Mouse (Mus musculus) megakaryocyte progenitor cell, adult 5-6 weeks (primary cell): Measurements from ENCODE around the gene B3gnt2. TPM values are rescaled to one million over a fixed set of nuclear protein-coding genes. Genes with fewer than 3 reads are reported as not detected.

Source experiments
- ATAC-seq: replicated peaks from 2 replicates; pipeline ENCODE4 v1.8.0; 2016; ENCODE audit warnings: mild to moderate bottlenecking, moderate TSS enrichment, inconsistent platforms; ENCODE audit not compliant: poor library complexity
- total RNA-seq, 2 experiments: library from RNA; stranded (forward) in 1 of 2; stranded (reverse) in 1 of 2; fragments of 157-497, 149-512 nt in 1 of 2; fragments of 200-1000 nt in 1 of 2; gene quantifications; 2 replicates each; pipeline versions ENCODE4 v1.2.3 to v1.2.4; 2015 to 2017

Gene B3gnt2
- total RNA-seq, 2 experiments from 2014 or later, result 8.6 to 14.7 TPM

- peak; percentile 45 for ATAC-seq
Observed at GRCm38 (mm10) chr11:22824049-22824705, 36.6 kb downstream of the B3gnt2 start.

GRCm38 (mm10) chr11:22821243-22821642, 39.5 kb downstream of the B3gnt2 start:
- ATAC-seq, result no peak

GRCm38 (mm10) chr11:22818371-22818770, 42.4 kb downstream of the B3gnt2 start:
- peak; percentile 23 for ATAC-seq

GRCm38 (mm10) chr11:22815877-22816276, 44.9 kb downstream of the B3gnt2 start:
- ATAC-seq, result no peak

- peak; percentile 49 for ATAC-seq
Observed at GRCm38 (mm10) chr11:22815143-22815542, 45.6 kb downstream of the B3gnt2 start.

- peak; percentile 56 for ATAC-seq
Observed at GRCm38 (mm10) chr11:22813921-22814704, 46.6 kb downstream of the B3gnt2 start.

GRCm38 (mm10) chr11:22813427-22813826, 47.3 kb downstream of the B3gnt2 start:
- peak; percentile 49 for ATAC-seq

- ATAC-seq, result no peak
Observed at GRCm38 (mm10) chr11:22811413-22811812, 49.3 kb downstream of the B3gnt2 start.

- ATAC-seq, result peak; percentile 53
Observed at GRCm38 (mm10) chr11:22809465-22810096, 51.2 kb downstream of the B3gnt2 start.

GRCm38 (mm10) chr11:22808040-22808439, 52.7 kb downstream of the B3gnt2 start:
- peak; percentile 36 for ATAC-seq

GRCm38 (mm10) chr11:22805171-22805570, 55.6 kb downstream of the B3gnt2 start:
- no peak for ATAC-seq

GRCm38 (mm10) chr11:22799987-22800424, 60.8 kb downstream of the B3gnt2 start:
- ATAC-seq, result peak; percentile 89

- no peak for ATAC-seq
Observed at GRCm38 (mm10) chr11:22798916-22799315, 61.8 kb downstream of the B3gnt2 start.

- peak; percentile 45 for ATAC-seq
Observed at GRCm38 (mm10) chr11:22794734-22795133, 66.0 kb downstream of the B3gnt2 start.

- ATAC-seq, result peak; percentile 59
Observed at GRCm38 (mm10) chr11:22793881-22794203, 66.9 kb downstream of the B3gnt2 start.

GRCm38 (mm10) chr11:22793176-22793880, 67.4 kb downstream of the B3gnt2 start:
- ATAC-seq, result peak; percentile 82

GRCm38 (mm10) chr11:22792149-22792548, 68.6 kb downstream of the B3gnt2 start:
- no peak for ATAC-seq

GRCm38 (mm10) chr11:22791726-22792125, 69.0 kb downstream of the B3gnt2 start:
- no peak for ATAC-seq

GRCm38 (mm10) chr11:22787833-22788232, 72.9 kb downstream of the B3gnt2 start:
- ATAC-seq, result 0 out of 2 replicates have a peak, but pooled peaks have one; percentile 30

- no peak for ATAC-seq
Observed at GRCm38 (mm10) chr11:22784477-22784876, 76.3 kb downstream of the B3gnt2 start.

- ATAC-seq, result peak; percentile 78
Observed at GRCm38 (mm10) chr11:22782705-22783124, 78.0 kb downstream of the B3gnt2 start.
